Mouse (Mus musculus): Measurements from ENCODE around the gene Slfn3.

DNA sequence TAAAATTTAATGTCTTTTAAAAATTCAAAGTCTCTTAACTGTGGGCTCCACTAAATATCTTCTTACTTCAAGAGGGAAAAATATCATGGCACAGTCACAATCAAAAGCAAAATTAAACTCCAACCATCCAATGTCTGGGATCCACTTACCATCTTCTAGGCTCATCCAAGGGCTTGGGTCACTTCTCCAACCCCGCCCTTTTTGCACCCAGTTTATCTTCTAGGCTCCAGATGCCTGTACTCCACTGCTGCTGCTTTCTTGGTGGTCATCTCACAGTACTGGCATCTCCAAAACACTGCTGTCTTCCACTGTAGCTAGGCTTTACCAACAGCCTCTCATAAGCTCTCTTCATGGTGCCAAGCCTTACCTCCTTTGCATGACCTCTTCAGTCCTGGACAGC is 25.0 kb downstream of the Slfn3 start:
- TF ChIP-seq CTCF (IDR thresholded peaks at IDR 0.05; ENCODE audit: low read depth) (no peak), EP300 (IDR thresholded peaks at IDR 0.05; ENCODE audit: low read depth) (no peak)

All from heart, postnatal 0 days (tissue).